Mouse (Mus musculus): Measurements from ENCODE around the gene Dmgdh.

The Dmgdh gene

GRCm38 (mm10) chr13:93674131-93674561 lies at the start of gene Dmgdh, which contains the start of gene Bhmt2:
Gene Dmgdh, plus strand, starts transcription at chr13:93674433.
Gene Bhmt2, minus strand, starts transcription at chr13:93674302.
- no peak for DNase-seq

GRCm38 (mm10) chr13:93628861-93629260 lies 45.4 kb upstream of the Dmgdh start:
- DNase-seq, result no peak

GRCm38 (mm10) chr13:93630941-93631705 lies 43.1 kb upstream of the Dmgdh start:
- no peak for DNase-seq

GRCm38 (mm10) chr13:93632927-93633326 lies 41.3 kb upstream of the Dmgdh start:
- no peak for DNase-seq

GRCm38 (mm10) chr13:93636561-93636960 lies 37.7 kb upstream of the Dmgdh start:
- DNase-seq, result no peak

GRCm38 (mm10) chr13:93637282-93638245 lies 36.7 kb upstream of the Dmgdh start, which contains the start of gene Bhmt:
Gene Bhmt, minus strand, starts transcription at chr13:93637961.
- no peak for DNase-seq

GRCm38 (mm10) chr13:93639636-93640035 lies 34.6 kb upstream of the Dmgdh start:
- DNase-seq, result no peak

- DNase-seq, result no peak
These were observed 25.7 kb upstream of the Dmgdh start for GRCm38 (mm10) chr13:93648387-93649130.

GRCm38 (mm10) chr13:93653382-93653781 lies 20.9 kb upstream of the Dmgdh start:
- DNase-seq, result no peak

GRCm38 (mm10) chr13:93657941-93658340 lies 16.3 kb upstream of the Dmgdh start:
- DNase-seq, result no peak

GRCm38 (mm10) chr13:93667586-93667985 lies 6.6 kb upstream of the Dmgdh start:
- no peak for DNase-seq

GRCm38 (mm10) chr13:93672371-93672770 lies 1.9 kb upstream of the Dmgdh start:
- no peak for DNase-seq

- no peak for DNase-seq
These were observed 937 bp upstream of the Dmgdh start for GRCm38 (mm10) chr13:93673296-93673695.

- DNase-seq, result no peak
These were observed 2.6 kb downstream of the Dmgdh start for GRCm38 (mm10) chr13:93676864-93677263.

- DNase-seq, result no peak
These were observed 9.1 kb downstream of the Dmgdh start for GRCm38 (mm10) chr13:93683336-93683735.

GRCm38 (mm10) chr13:93685226-93685625 lies 11.0 kb downstream of the Dmgdh start:
- no peak for DNase-seq

- DNase-seq, result no peak
These were observed 13.1 kb downstream of the Dmgdh start for GRCm38 (mm10) chr13:93687321-93687720.

GRCm38 (mm10) chr13:93689566-93689965 lies 15.3 kb downstream of the Dmgdh start:
- no peak for DNase-seq

GRCm38 (mm10) chr13:93690821-93691220 lies 16.6 kb downstream of the Dmgdh start:
- no peak for DNase-seq

- DNase-seq, result no peak
These were observed 24.6 kb downstream of the Dmgdh start for GRCm38 (mm10) chr13:93698866-93699265.

- no peak for DNase-seq
These were observed 31.5 kb downstream of the Dmgdh start for GRCm38 (mm10) chr13:93705697-93706096.

- DNase-seq, result no peak
These were observed 33.0 kb downstream of the Dmgdh start for GRCm38 (mm10) chr13:93707271-93707670.

- no peak for DNase-seq
These were observed 36.1 kb downstream of the Dmgdh start for GRCm38 (mm10) chr13:93710325-93710724.

All from right cerebral cortex, postnatal 14 days (tissue).